Mouse (Mus musculus) urinary bladder, postnatal 14 days (tissue): ENCODE results near the gene Gpha2.

Experiments used
- DNase-seq: peaks from one replicate; pipeline ENCODE4 v3.0.0; 2021; ENCODE audit warnings: low spot score

The Gpha2 gene

DNA sequence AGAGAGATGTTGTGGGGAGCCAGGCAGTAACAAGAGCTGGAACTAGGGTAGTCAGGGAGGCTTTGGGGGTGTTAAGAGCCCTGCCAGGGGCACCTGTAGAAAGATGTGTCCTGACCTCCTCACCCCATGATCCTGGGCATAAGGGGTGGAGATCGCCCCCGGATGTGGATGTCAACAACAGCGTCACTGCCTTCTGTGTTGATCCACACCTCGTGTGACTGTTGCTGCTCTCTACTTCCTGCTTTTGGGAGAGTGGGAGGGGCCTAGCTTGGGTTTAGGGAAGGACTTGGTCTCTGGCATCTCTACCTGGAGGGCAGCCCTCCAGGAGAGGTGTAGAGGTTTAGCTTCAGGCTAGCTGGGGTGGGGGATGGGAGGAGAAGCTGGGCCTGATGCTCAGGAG is 16.1 kb downstream of the Gpha2 start:
- peak; percentile 65 for DNase-seq

DNA sequence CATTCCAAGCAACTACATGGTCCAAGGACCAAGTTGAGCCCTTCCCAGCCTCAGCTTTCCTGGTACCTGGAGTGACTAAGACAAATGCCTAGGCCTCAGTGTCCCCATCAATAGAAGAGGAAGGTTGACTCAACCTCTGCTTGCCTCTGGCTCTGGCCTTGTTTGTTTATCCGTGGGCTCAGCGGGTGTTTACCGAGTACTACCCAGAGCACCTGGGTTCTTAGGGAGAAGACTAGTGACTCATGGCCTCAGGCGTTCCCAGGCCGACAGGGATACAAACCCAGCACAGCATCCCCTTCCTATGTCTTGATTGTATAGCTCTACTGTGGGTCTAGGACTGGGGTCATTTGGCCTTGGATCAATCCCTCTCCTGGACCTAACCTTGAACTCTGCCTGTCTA is 17.0 kb downstream of the Gpha2 start:
- no peak for DNase-seq

DNA sequence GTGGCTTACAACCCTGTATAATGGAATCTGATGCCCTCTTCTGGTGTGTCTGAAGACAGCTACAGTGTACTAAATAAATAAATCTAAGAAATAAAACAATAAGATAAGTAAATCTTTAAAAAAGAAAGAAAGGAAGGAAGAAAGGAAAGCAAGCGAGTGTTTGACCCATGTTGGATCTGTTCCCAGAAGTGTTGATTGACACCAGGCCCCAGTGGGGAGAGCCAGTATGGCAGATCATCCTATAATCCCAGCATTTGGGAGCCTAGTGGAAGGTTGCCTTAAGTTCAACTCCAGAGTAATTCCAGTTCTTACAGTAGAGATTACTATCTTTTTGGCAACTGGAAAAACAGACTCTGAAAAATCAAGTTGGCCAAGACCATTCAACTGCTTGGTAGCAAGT is 19.6 kb downstream of the Gpha2 start:
- no peak for DNase-seq

DNA sequence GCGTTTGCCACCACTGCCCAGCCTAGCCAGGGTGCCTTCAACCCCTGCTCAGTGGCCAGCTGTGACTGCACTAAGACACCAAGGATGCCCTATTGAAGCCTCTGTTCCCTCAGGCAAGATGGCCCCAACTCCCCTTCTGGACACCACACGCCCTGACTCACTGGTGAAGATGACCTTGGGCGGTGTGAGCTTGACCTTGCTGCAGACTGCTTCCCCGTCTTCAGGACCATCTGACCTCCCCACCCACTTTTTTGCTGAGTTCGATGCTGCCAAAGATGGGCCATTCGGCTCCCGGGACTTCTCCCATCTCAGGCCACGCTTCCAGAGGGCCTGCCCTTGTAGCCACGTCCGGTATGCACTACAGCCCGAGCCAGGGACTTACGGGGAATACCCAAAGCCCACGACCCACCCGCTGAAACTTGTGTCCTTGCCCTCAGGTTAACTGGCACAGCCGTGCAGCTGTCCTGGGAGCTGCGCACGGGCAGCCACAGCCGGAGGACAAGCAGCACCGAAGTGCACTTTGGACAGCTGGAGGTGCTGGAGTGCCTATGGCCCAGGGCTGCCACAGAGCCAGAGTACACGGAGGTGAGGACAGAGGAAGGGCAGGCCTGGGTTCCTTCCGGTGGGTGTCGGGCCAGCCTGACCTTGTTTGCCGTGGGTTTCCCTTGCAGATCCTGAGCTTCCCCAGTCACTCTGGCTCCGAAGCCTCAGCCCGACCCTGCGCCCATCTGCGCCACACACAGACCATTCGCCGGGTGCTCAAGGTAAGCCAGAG is 21.5 kb downstream of the Gpha2 start:
- DNase-seq = no peak

DNA sequence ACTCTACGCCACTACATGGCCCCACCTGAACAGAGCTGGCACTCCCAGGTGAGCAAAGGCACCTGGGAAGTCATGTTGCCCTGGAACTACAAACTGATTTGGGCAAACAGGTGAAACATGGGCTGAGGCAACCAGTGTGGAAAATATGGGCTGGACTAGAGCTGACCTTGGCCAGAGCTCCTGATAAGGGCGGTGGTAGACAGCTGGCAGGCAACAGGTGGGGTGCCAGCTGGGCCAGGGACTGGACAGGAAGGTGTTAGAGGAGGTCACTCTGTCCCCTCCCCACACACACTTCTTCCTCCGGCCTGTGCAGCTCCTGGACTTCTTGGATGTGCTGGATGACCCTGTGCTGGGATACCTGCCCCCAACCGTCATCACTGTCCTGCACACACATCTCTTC is 26.8 kb downstream of the Gpha2 start:
- DNase-seq = no peak

DNA sequence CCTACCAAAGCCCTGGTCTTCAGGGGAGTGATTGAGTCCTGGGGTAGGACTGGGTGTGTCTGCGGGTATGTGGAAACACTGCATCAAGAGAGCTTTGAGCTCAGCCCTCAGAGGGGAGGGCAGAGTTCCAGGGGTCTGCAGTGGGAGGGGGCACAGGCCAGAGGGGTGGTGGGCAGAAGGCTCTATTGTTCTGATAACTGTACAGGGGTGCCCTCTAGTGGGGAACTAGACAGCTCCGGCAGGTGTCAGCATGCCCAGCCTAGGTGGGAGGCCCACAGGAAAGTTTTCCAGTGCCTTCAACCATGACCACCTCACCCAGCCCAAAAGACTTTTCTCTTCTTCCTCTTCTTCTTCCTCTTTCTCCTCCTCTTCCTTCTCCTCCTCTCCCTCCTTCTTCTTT is 34.2 kb downstream of the Gpha2 start:
- DNase-seq = no peak

DNA sequence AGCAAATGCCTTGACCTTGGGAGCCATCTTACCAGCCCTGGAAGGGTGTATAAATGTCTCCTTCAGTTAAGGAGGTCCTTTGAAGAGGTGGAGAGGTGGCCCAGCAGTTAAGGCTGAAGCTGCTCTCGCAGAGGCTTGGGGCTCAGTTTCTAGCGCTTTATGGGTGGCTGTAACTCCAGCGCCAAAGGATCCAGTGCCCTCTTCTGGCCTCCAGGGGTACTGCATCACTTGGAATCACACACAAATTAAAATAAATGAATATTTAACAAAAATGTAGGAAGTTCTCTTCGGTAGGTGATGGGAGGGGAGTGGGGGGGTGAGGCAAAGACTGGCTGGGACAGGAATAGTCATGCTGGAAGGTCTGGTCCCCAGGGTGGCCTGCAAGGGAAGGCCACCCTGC is 34.8 kb downstream of the Gpha2 start:
- no peak for DNase-seq

DNA sequence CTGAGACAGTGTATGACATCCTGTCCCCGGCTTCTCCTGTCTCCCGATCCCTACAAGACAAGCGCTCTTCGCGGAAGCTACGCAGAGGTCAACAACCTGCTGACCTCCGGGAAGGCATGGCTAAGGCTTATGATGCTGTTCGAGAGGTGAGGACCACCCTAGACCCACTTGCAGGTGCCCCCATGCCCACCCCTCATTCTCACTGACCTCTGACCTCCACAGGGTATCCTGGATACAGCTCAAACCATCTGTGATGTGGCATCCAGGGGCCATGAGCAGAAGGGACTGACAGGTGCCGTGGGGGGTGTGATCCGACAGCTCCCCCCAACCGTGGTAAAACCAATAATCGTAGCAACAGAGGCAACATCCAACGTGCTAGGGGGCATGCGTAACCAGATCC is 35.2 kb downstream of the Gpha2 start:
- DNase-seq = no peak

DNA sequence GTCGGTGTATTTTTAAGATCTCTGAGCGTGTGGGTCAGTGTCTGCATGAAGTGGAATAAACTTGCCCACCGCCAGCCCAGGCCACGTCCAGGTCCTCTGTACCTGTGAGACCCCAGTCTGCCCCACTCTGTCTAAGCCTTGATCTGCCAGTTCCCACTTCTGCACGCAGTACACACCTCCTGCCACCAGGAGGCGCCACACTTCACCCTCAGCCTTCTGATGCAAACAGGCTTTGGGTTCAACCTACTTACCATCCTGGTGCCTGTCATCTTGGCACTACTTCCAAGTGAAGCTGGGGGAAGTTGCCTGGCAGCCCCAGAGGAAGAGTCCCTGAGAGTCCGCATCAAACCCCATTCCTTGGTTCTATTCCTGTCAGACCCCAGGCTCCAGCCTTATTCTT is 36.0 kb downstream of the Gpha2 start:
- DNase-seq = peak; percentile 70

DNA sequence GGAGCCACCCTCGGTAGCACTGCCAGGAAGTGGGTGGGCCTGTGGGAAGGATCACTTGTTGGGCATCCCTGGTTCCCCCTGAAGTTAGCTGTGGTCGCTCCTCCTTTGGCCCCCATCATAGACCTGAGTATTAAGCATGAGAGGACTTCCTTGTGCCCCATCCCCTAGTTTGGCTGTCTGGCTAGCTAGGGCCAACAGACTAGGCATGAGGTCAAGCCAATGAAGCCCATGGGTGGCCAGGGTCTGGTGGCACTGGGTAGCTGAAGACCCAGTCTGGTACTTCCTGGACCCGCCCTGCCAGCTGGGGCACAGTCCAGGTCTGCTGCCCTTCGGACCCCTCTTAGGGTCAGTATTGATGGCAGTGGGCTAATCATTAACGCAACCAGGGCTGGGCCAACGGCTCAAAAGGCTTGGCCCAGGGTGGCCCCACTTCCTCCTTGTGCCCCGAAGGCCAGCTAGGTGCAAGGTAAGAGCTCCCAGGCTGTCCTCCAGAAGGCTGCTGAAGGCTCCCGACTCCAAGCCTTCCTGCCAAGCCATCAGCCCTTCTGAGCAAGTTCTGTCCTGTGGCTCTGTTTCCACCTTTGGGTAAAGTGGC is 36.8 kb downstream of the Gpha2 start:
- no peak for DNase-seq

DNA sequence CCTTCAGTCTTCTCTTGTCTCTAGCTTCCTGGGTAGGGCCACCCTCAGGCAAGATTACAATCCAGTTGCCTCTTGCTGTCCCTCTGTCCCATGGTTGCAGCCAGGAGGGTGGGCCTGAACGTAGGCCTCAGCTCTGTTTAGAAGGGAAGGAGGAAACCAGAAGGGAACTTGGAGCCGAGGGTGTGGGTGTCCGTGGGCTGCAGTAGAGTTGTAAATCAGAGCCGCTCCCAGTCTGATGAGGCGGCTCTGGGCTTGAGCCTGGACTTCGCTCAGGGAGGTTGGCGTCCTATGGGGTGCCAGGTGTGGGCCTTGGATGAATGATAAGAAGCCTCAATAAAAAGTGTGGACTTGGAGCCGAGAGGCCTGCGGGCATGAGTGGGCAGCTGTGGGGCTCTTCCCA is 38.0 kb downstream of the Gpha2 start:
- DNase-seq = no peak

DNA sequence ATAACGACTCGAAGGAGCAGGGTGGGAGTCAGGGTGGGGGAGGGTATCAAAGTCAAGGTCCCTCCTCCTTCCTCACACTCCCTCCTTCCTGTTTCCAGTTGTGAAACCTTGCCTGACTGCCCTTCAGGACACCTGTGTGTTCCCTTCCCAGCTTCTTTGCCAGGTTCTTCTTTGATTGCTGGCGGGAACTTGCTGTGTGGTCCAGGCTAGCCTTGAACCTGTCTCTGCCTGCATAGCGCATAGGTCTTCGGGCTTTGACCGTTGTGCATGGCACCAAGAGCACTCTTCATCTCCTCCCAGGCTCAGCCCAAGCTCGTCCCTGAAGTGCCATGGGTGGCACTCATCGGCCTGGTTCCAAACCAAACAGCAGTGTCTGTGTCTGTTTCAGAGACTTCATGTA is 38.8 kb downstream of the Gpha2 start:
- DNase-seq = no peak

DNA sequence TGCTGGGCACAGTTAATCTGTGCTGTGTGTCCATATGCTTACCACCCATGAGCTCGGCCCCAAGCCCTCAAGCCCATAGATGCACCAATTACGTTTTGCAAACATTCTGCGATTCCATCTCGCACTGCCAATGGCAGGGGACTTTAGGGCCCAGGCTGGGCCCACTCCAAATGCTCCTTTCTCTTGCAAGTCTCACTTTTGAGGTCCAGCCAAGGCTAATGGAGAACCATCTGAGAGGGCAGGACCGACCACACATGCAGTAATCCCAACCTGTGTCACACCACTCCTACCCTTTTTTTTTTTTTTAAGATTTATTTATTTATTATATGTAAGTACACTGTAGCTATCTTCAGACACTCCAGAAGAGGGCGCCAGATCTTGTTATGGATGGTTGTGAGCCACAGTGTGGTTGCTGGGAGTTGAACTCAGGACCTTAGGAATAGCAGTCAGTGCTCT is 39.6 kb downstream of the Gpha2 start:
- no peak for DNase-seq

DNA sequence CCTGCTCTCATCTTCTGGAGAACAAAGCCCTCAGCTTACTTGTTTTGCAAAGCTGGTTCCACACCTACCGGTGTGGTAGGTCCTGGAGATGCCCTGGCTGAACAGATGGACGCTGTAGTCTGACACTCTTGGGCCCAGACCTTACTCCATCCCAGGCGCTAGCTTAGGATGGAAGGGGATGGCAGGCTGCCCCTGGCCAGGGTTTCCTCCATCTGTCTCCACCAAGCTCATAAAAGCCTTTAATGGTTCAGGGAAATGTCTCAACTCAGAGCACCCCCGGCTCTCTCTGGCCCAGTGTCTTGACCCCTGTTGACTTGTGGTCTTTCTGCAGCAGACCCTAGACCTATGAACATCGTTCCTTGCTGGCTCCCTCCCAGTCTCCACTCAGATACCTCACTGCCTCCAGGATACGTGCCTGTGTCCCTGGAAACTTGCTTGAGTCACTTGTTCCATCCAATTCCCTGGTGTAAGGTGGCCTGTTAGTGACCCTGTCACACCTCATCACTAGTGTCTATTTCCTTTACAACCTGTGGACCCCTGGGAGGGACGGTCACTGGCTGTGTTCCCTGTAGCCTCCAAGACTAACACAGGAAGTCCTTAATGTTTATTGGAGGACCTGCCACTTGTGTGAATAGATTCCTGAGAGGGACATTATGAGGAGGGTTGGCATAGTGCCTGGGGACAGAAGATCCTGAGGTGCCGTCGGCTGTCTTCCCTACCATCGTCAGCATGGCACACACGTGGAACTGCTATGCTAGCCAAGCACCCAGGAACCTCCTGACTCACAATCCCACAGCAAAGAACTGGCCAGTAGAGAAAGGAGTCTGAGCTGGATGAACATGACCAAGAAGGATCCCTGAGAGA is 41.4 kb downstream of the Gpha2 start:
- no peak for DNase-seq

DNA sequence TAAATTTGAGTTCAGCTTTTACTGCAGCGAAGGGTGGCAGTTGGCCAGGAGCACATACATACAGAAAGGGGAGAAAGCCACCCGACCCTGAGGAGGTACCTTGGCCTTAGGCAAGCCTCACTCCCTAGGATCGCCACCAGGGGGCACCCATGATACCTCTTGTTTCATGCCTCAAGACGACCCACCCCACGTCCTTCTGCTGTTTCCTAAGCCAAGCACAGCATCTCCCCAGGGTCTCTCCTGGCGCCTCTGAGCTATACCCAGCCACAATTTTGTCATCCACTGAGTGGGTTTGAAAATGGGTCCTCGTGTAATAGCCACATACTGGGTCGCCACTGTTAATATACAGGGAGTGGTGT is 42.0 kb downstream of the Gpha2 start:
- peak; percentile 88 for DNase-seq

DNA sequence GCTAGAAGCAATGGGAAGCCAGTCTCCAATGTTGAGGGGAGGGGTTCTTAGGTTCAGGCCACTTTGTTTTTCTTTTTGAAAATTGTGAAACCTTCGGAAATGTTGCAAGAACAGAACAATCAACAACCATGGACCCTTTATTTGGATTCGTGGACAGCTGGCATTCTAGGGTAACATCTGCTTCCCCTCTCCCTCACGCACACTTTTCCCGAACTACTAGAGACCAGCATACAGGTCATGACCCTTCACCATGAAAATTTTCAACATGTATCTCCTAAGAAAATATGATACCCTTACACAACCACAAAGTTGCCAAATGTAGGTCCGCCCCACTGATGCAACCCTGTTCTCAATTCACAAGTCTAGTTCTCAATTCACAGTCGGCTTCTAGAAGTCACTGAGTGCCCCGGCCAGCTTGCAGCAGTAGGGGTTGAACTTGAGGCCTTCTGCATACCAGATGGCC is 42.5 kb downstream of the Gpha2 start:
- no peak for DNase-seq

DNA sequence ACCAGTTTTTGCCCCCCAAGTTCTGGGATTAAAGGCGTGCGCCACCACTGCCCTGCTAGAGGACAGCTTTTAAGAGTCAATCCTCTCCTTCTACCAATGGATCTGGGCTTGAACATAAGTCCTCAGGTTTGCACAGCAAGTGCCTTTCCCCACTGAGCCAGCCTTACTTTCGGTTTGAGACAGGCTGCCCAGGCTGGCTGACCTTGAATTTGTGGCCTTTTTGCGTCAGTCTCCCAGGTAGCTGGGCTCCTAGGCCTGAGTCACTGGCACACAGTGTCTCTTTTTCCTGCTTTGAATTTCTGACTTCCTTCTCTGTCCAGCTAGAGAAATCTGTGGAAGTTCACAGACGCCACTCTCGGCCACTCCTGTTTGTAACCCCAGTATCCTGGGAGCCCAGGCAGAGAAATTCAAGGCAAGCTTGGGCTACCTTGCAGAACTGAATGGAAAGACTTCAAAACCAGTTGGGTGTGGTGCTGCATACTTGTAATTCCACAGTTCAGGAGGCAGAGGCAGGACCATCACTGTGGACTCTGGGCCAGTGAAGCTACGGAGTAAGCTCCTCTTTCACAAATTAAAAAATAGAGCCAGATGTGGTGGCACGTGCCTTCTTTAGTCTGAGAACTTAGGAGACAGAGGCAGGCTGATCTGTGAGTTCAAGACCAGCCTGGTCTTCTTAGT is 43.8 kb downstream of the Gpha2 start:
- no peak for DNase-seq

DNA sequence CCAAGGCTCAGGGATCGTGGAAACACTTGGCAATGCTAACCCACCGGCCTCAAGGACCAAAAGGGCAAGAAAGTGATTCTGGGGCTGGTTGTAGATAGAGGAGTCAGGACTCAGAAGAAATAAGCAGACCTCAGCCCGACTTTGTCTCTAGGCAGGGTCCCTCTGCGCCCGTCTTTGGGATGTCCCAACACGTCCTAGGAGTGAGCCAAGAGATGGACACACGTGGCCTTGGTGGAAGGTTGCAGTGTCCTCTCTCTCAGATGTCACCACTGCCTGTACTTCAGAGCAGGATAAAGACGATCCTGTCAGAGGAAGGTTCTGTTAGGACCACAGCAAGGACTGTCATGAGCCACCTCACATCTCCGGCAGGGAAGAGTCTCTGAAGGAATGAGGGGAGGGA is 44.5 kb downstream of the Gpha2 start:
- no peak for DNase-seq

DNA sequence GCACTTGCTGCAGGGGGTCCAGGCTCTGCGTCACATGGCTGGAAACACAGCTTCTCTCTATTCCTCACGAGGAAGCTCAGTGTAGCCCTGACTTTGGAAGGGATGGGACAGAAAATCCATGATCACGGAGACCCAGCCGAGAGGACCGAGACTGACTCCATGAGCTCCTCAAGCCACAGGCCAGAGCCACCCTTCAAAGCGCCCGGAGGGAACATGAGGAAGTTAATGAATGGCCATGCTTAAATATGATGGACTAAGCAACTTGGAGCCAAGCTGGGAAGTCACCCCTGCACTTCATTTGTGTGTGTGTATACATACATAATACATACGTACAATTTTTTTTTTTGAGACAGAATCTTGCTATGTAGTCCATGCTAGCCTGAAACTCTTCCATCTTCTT is 45.0 kb downstream of the Gpha2 start:
- DNase-seq = no peak

DNA sequence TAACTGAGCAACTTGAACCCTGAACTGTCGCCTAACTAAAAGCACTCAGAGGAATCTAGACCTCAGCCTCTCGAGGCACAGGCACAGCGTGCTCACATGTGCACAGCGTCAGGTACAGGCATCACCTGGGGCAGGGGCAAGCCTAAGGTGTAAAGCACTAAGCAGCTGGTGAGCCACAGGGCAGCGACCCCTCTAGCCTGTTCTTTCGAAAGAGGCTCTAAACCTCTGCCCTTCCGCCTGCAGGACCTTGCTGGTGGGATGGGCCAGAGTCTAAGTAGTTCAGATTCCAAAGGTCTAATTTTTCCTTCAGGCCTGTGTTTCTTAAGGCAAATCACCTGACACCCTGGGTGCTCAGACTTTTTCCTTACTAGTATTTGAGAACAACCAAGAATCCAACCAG is 45.9 kb downstream of the Gpha2 start:
- DNase-seq = no peak

DNA sequence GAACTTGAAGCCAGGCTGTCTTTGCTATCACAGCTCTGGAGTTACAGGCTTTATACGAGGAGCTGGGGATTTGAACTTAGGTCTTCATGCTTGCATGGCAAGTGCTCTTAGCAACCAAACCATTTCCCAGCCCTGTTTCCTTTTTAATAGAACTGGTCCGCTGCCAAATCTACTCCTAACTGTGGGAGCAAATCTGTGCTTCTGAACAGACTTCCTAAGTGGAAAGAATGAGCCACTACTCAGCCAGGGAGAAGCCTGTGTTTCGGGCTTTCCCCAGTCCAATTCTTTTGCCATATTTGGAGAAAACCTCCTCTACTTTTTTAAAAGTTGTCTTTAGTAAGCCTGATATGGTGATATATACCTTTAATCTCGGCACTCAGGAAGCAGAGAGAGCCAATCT is 46.6 kb downstream of the Gpha2 start:
- DNase-seq = peak; percentile 34

DNA sequence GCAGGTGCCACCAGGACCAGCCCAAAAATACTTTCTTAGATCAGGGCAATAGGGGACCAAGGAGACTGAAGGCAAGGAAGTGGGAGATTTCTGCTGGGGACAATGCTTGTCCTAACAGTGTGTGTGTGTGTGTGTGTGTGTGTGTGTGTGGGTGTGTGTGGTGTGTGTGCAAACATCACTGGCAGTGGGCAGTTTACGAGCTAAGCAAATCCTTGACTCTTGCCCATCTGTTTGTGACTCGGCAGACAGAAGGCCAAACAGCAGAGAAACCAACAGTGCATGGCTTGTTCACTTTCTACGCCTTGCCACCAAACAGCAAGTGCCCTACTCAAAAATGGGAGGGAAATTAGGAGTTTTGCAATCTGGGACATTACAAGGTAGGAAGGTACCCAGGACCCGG is 47.4 kb downstream of the Gpha2 start:
- no peak for DNase-seq
